Mouse (Mus musculus): ENCODE measurements around the gene Ocln. TPM values are rescaled to one million over a fixed set of nuclear protein-coding genes. Genes with fewer than 3 reads are reported as not detected.
A peak's percentile ranks its signal among the peaks of the same experiment; 100 is the strongest.
"Not testable (repeated sequence)": the region's sequence is repeated elsewhere in the genome, so short reads cannot be mapped to it uniquely, and the experiment has no call there.

Ocln gene
- total RNA-seq, 2 experiments from 2014 or later: 0.30 TPM; not detected in 1

GRCm38 (mm10) chr13:100494370-100494769 lies 58.1 kb downstream of the Ocln start:
- not testable (repeated sequence) for ATAC-seq (replicated peaks; ENCODE audit: poor library complexity)

GRCm38 (mm10) chr13:100493313-100493712 lies 59.2 kb downstream of the Ocln start:
- peak; percentile 56 for ATAC-seq (replicated peaks; ENCODE audit: poor library complexity)

DNA sequence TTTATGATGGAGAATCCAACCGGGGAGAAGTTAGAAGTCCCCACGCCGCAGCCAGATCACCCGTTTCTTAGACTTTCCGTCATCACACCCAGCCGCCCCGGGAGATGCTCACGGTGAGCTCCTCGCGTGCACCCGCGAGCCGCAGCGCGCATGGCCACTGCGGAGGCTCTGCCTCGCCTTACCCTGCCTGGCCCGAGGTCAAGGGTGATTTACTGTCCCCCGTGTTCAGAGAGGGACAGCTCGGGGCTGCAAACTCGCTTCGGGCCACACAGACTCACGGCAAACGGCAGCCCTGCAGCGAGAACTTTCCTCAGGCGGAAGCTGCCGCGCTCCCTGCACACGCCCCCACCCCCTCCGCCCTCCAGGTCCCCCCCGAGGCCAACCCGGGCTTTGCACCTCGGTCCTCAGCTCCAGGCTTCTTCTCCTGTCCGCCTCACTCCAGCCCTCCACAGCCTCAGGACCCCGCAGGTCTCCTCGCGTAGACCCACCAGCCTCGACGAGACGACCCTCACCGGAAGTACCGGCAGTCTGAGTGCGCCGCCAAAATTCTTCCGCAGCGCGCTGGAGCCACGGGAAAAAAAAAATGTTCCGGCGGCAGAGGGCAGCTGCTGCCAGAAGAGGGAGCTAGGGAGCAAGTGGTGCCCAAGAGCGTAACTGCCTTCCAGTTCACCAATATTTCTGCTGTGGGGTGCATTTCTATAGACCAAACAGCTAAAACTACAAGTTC lies 60.3 kb downstream of the Ocln start, which contains the start of gene Gtf2h2:
TSS of gene Gtf2h2 (minus strand) at position 519 of the 727 bp plus-strand sequence.
- peak; percentile 90 for ATAC-seq (replicated peaks; ENCODE audit: poor library complexity)

- no peak for ATAC-seq (replicated peaks; ENCODE audit: poor library complexity)
Observed at GRCm38 (mm10) chr13:100491623-100492022, 60.9 kb downstream of the Ocln start.

DNA sequence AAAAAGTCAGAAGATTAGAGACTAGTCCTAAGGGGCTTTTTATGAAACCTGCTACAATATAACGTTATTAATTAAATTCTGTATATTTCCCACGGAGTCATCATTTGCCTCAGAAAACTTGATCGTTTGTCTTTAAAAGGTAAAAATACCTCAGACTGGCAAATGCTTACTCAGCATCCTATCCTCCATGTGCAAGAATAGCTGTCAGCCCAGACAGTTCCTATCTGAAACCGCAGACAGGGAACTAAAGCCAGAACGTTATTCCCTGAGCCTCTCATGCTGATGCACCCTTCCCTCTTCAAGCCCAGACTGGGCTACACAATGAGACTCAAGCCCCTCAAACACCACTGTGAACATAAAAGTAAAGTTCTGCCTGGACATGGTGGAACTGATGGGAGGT lies 62.1 kb downstream of the Ocln start:
- no peak for ATAC-seq (replicated peaks; ENCODE audit: poor library complexity)

GRCm38 (mm10) chr13:100483610-100484009 lies 68.9 kb downstream of the Ocln start:
- ATAC-seq (replicated peaks; ENCODE audit: poor library complexity): no peak

- peak; percentile 46; the same call in 1 of the 2 replicates for ATAC-seq (replicated peaks; ENCODE audit: poor library complexity)
Observed at GRCm38 (mm10) chr13:100463527-100464222, 88.8 kb downstream of the Ocln start.

DNA sequence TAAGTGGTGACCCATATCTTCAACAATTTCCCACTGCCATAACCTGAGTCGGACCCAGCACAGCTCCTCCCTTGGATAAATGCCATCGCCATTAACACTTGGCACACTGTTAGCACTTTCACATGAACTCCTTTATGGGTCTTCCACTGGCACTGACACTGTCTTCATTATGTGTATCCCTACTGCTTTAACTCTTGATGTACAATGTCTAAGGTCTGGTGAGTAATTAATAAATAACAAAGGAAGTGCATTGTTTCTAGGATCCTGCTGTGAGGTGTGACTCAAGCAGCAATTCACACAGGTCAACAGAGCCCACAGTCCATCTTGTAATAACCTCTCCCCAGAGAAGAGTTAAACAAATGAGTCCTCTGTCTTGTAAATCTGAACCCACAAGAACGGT lies 91.2 kb downstream of the Ocln start:
- ATAC-seq (replicated peaks; ENCODE audit: poor library complexity): no peak

DNA sequence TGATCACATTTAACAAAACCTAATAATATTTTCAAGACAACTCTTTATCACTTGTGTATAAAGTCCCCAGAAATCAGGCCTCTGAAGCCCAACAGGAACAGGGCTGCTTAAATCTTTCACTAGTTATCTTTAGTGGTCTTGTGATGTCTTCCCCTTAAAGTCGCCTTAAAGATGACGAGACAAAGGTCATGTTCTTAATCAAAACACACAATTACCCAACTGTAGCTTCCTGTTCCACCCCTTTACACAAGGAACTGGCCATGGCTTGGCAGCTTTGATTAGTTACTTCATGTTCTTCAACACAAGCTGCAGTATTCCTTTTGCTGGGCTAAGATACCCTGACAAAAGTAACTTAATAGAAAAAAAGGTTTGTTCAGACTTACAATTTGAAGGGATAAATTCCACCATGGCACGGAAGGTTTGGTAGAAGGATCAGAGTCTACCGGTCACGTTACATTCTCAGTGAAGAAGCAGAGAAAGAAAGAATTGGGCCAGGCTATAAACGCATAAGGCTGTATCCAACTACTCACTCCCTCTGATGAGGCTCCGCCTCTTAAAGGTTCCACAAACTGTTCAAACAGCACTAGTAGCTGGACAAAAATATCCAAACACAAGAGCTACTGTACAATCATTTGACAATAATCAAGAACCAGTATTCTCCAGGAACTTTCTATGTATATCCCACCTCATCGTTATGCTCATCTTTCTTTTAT lies 99.9 kb downstream of the Ocln start, which contains the start of gene Naip1:
TSS of gene Naip1 (minus strand) at position 455 of the 713 bp plus-strand sequence.
- ATAC-seq (replicated peaks; ENCODE audit: poor library complexity): not testable (repeated sequence)

DNA sequence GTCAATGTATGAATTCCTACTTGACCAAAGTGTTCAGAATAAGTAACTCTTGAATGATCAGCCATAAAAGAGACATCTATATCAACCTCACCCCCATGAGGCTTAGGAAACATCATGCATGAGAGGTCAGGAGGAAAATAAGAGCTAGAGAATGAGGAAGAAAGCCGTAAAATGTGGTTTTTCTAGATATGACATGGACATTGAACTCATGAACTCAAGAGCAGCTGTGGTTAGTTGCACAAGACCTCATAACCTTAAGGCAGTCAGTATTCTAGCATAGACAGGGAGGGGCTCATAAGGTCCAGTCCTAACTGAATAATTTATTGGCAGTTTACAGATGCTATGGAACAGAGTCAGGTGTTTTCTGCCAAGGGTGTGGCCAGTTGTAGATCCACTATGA lies 103.0 kb downstream of the Ocln start:
- peak; percentile 88 for ATAC-seq (replicated peaks; ENCODE audit: poor library complexity)

Other genes starting within 250 kb of the Ocln start
- gene Naip6, start 235.0 kb downstream of the Ocln start, total RNA-seq (2015): 13.8 TPM in 2 replicates
- 6.3 and 6.5 TPM in 2 replicates for gene Naip6, start 235.0 kb downstream of the Ocln start, total RNA-seq (2017)
- 0.05 TPM in 1 of 2 replicates, not detected in the other for gene Naip1, start 99.8 kb downstream of the Ocln start, total RNA-seq (2015)
- not detected in 2 replicates for gene Naip1, start 99.8 kb downstream of the Ocln start, total RNA-seq (2017)
- gene Gtf2h2, start 60.1 kb downstream of the Ocln start, total RNA-seq (2015): 62.5 and 69.7 TPM in 2 replicates
- 57.3 and 66.1 TPM in 2 replicates for gene Gtf2h2, start 60.1 kb downstream of the Ocln start, total RNA-seq (2017)
- 0.27 and 0.54 TPM in 2 replicates for gene Marveld2, start 64.3 kb upstream of the Ocln start, total RNA-seq (2015)
- gene Marveld2, start 64.3 kb upstream of the Ocln start, total RNA-seq (2017): 0.44 and 0.62 TPM in 2 replicates
- 391 and 416 TPM in 2 replicates for gene Ak6, start 98.3 kb upstream of the Ocln start, total RNA-seq (2015)
- gene Ak6, start 98.3 kb upstream of the Ocln start, total RNA-seq (2017): 317 and 335 TPM in 2 replicates
- gene Rad17, start 98.3 kb upstream of the Ocln start, total RNA-seq (2015): 30.2 and 33.0 TPM in 2 replicates
- 34.9 and 38.4 TPM in 2 replicates for gene Rad17, start 98.3 kb upstream of the Ocln start, total RNA-seq (2017)
- 62.2 and 84.3 TPM in 2 replicates for gene Taf9, start 98.9 kb upstream of the Ocln start, total RNA-seq (2015)
- 37.0 and 56.6 TPM in 2 replicates for gene Taf9, start 98.9 kb upstream of the Ocln start, total RNA-seq (2017)
- gene Ccdc125, start 117.0 kb upstream of the Ocln start, total RNA-seq (2015): 24.0 and 28.2 TPM in 2 replicates
- 48.0 and 48.1 TPM in 2 replicates for gene Ccdc125, start 117.0 kb upstream of the Ocln start, total RNA-seq (2017)
- gene Cdk7, start 178.2 kb upstream of the Ocln start, total RNA-seq (2015): 55.6 and 55.9 TPM in 2 replicates
- gene Cdk7, start 178.2 kb upstream of the Ocln start, total RNA-seq (2017): 51.1 and 56.8 TPM in 2 replicates
- 86.2 and 90.4 TPM in 2 replicates for gene Mrps36, start 191.9 kb upstream of the Ocln start, total RNA-seq (2015)
- 73.0 and 75.8 TPM in 2 replicates for gene Mrps36, start 191.9 kb upstream of the Ocln start, total RNA-seq (2017)
- gene Cenph, start 223.2 kb upstream of the Ocln start, total RNA-seq (2015): 64.8 and 71.7 TPM in 2 replicates
- gene Cenph, start 223.2 kb upstream of the Ocln start, total RNA-seq (2017): 66.3 and 67.7 TPM in 2 replicates
- gene Ccnb1, start 233.9 kb upstream of the Ocln start, total RNA-seq (2015): 152 and 153 TPM in 2 replicates
- 181 and 194 TPM in 2 replicates for gene Ccnb1, start 233.9 kb upstream of the Ocln start, total RNA-seq (2017)